Comparison of ENCODE assay signal across 15 mouse cellular contexts in the genomic region with DNA sequence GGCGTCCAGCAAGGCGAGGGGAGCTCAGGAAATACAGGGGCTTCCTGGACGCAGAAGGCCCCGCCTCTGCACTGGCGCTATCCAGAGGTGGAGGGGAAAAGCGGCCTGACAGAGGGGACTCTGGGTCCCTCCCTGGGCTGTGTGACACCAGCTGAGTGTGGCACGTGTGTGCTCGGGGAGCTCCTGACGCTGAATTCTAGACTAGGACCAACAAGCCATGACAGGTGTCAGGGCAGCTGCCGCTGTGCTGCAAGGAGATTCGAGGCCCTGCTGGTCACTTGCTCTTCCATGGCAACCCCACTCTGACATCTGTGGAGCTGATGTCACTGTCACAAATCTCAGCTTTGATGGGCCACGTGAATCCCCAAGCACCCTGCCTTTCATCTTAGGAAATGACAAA.
"Had no signal": no experiment of that assay in that cellular context is flagged by ENCODE, and none has a peak within 500 bp of the region (broad histone marks: within the 10 kb centered on the region; RNA-seq: fewer than 3 reads in every experiment).

No protein-coding gene starts in this region.

- H3K36me3 ChIP-seq: liver, embryonic 12.5 days; lung, embryonic 15.5 days; midbrain, embryonic 10.5 days; midbrain, embryonic 13.5 days; midbrain, embryonic 15.5 days; neural tube, embryonic 12.5 days; stomach, embryonic 15.5 days had no signal

- H3K27ac ChIP-seq: liver, embryonic 12.5 days; liver, embryonic 14.5 days; lung, embryonic 15.5 days; midbrain, embryonic 10.5 days; midbrain, embryonic 13.5 days; midbrain, embryonic 15.5 days; neural tube, embryonic 12.5 days; stomach, embryonic 15.5 days; stomach, postnatal 0 days had no signal

- DNase-seq: lung, adult 18-20 months; right cerebral cortex, postnatal 14 days; thymus, adult 2 months; thymus, postnatal 25 days; thymus, postnatal 4 days had no signal

- H3K4me1 ChIP-seq: liver, embryonic 12.5 days; lung, embryonic 15.5 days; stomach, embryonic 15.5 days had no signal

- H3K4me3 ChIP-seq: liver, embryonic 12.5 days; lung, embryonic 15.5 days; midbrain, embryonic 10.5 days; midbrain, embryonic 13.5 days; midbrain, embryonic 15.5 days; neural tube, embryonic 12.5 days; stomach, embryonic 15.5 days had no signal

- H3K9me3 ChIP-seq: lung, embryonic 15.5 days; midbrain, embryonic 10.5 days; midbrain, embryonic 13.5 days; midbrain, embryonic 15.5 days; neural tube, embryonic 12.5 days; stomach, embryonic 15.5 days had no signal

- H3K9ac ChIP-seq: liver, embryonic 12.5 days; liver, embryonic 14.5 days; lung, embryonic 15.5 days; midbrain, embryonic 13.5 days; midbrain, embryonic 15.5 days; neural tube, embryonic 12.5 days; stomach, embryonic 15.5 days had no signal

- ATAC-seq: liver, embryonic 12.5 days; lung, postnatal 0 days; midbrain, embryonic 13.5 days; midbrain, embryonic 15.5 days had no signal

- H3K4me2 ChIP-seq: liver, embryonic 12.5 days; lung, embryonic 15.5 days; midbrain, embryonic 13.5 days; midbrain, embryonic 15.5 days; neural tube, embryonic 12.5 days; stomach, embryonic 15.5 days had no signal

- H3K27me3 ChIP-seq: lung, embryonic 15.5 days; stomach, embryonic 15.5 days had no signal
